Comparison of ENCODE assay signal across 8 mouse cellular contexts in the genomic region with DNA sequence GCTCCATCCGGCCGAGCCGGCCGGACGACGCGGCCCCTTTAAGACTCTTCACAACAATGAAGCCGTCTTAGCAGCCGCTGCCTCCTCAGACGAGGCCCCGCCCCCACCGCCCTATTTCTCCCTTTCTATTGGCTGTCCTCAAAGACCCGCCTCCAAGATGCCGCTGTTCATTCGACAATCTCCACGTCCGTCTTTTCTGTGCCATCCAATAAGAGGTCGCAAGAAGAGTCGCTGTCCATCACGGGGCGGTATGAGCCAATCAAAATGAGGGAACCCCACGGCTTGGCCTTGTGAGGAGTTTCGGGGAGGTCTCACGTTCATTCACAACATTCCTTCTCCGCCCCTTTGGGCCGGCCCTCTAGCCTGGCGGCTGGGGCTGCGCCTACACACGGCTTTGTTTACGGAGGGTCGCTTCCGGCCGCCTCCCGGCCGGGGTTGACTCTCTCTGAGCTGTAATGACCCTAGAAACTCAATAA. TPM values are rescaled to one million over a fixed set of nuclear protein-coding genes. Genes with fewer than 3 reads are reported as not detected.
DNase-seq lines count a peak whose midpoint lies in the region; ATAC-seq lines count a peak whose summit lies in the region.

Gene Zswim4, minus strand, starts transcription at position 58 of the 476 bp plus-strand sequence.

- under 1% methylated on average over 35 of the region's 35 CpGs for WGBS in lung, embryonic 16.5 days

- H3K4me1 ChIP-seq in lung, embryonic 16.5 days (replicated peaks; ENCODE audit: control insufficient read depth, insufficient read depth, low read length) = peaks cover 14% of the 10 kb centered on the region

- H3K27ac ChIP-seq in lung, embryonic 16.5 days (ENCODE audit: low read length) = peak within 1 kb of the TSS; percentile 70

- peak within 1 kb of the TSS; percentile 99 for H3K9ac ChIP-seq in lung, embryonic 16.5 days (ENCODE audit: low read length)

- H3K36me3 ChIP-seq in lung, embryonic 16.5 days (ENCODE audit: control insufficient read depth, insufficient read depth, low read length) = peaks cover 9% of the 10 kb centered on the region; the same call in 1 of the 2 replicates

- no peaks in the 10 kb centered on the region for H3K9me3 ChIP-seq in lung, embryonic 16.5 days (ENCODE audit: control insufficient read depth, low read length)

- H3K4me2 ChIP-seq in lung, embryonic 16.5 days (ENCODE audit: low read depth, low read length) = peak within 1 kb of the TSS; percentile 61

- peak within 1 kb of the TSS; percentile 86 for H3K4me3 ChIP-seq in lung, embryonic 16.5 days (ENCODE audit: low read length)

- H3K27me3 ChIP-seq in lung, embryonic 16.5 days (ENCODE audit: control insufficient read depth, insufficient read depth, low read depth, low read length) = no peaks in the 10 kb centered on the region

- peak; percentile 100 for DNase-seq in MEL-GATA-1-ER (ENCODE audit: extremely low read depth, low read depth)
- DNase-seq in cerebellum, adult 8-10 months = peak; percentile 99
- peak; percentile 100 for DNase-seq in forelimb bud, embryonic 11.5 days (ENCODE audit: low read depth, low spot score)
- DNase-seq in layer of hippocampus, adult 9-10 months (ENCODE audit: low spot score) = peak; percentile 100
- DNase-seq in ovary, postnatal 10 days (ENCODE audit: low spot score) = peak; percentile 97
- DNase-seq in thymus, postnatal 10 days (ENCODE audit: low spot score in 2 of 2) = peak; percentile 95 to 97

- peak; percentile 96 to 98 for ATAC-seq in hematopoietic stem cell, adult 5-6 weeks (replicated peaks in 1 of 2; ENCODE audit: insufficient read depth in 1 of 2, low FRiP score in 2 of 2, low TSS enrichment in 1 of 2, low read depth in 1 of 2, poor library complexity in 2 of 2, severe bottlenecking in 2 of 2)
- ATAC-seq in lung, embryonic 16.5 days (ENCODE audit: low read depth) = peak; percentile 99

RNA-seq across cellular contexts. Expression of gene Zswim4, which starts in this region (rescaled TPM):
- 6.8 and 13.4 TPM in 2 replicates for total RNA-seq in hematopoietic stem cell, adult 5-6 weeks (2017)
- 14.4 and 14.6 TPM in 2 replicates for polyA plus RNA-seq in lung, embryonic 16.5 days (2015; fragmentation: Nextera tagmentation; extraction: Ambion mirVana)

Comparison
In these comparisons a context has a peak if more than half of its experiments do, and no peak if none do; other contexts are left out.
1. Peak in every context shown above with its lines: DNase-seq, ATAC-seq, H3K4me3 ChIP-seq and H3K27ac ChIP-seq.